Mouse (Mus musculus) left cerebral cortex, postnatal 25 days (tissue): ENCODE results near the gene Aldh3b3. TPM values are rescaled to one million over a fixed set of nuclear protein-coding genes. Genes with fewer than 3 reads are reported as not detected.
"Not testable (repeated sequence)": the region's sequence is repeated elsewhere in the genome, so short reads cannot be mapped to it uniquely, and the experiment has no call there.

Experiments
- DNase-seq, 2 experiments: peaks; one replicate each; pipeline ENCODE4 v3.0.0; 2022; ENCODE audit warnings: low spot score in 2 of 2, mixed read lengths in 1 of 2
- intact Hi-C: fragments of 180-260 bp; cut with DNase I; formaldehyde crosslinking; loops from one replicate; pipeline ENCODE4 v1.15.1; 2025
- total RNA-seq, 2 experiments: library from RNA; stranded (reverse); gene quantifications; 2 replicates each; pipeline ENCODE4 v1.2.3; 2021

Gene Aldh3b3
- total RNA-seq, 2 experiments from 2014 or later: 0.11 TPM; not detected in 1

GRCm38 (mm10) chr19:3964030-3964429, 5.6 kb downstream of the Aldh3b3 start:
- no peak for DNase-seq
- intact Hi-C loops: no loop called here

- intact Hi-C loops: no loop called here
Observed at GRCm38 (mm10) chr19:3966330-3967075, 8.1 kb downstream of the Aldh3b3 start.

GRCm38 (mm10) chr19:3967258-3967657, 8.8 kb downstream of the Aldh3b3 start:
- intact Hi-C loops: no loop called here
- DNase-seq: no peak

More at GRCm38 (mm10) chr19:3966330-3967075, 8.1 kb downstream of the Aldh3b3 start:
- peak in 1 of 2 experiments; percentile 49 for DNase-seq

- no peak for DNase-seq
- intact Hi-C loops: no loop called here
Observed at GRCm38 (mm10) chr19:3972229-3972628, 13.8 kb downstream of the Aldh3b3 start, which contains the start of gene Aldh3b2. Gene Aldh3b2, plus strand, starts transcription at chr19:3972328.

GRCm38 (mm10) chr19:3974608-3975007, 16.2 kb downstream of the Aldh3b3 start:
- intact Hi-C loops, DNase-seq: not testable (repeated sequence)

GRCm38 (mm10) chr19:3975866-3976265, 17.4 kb downstream of the Aldh3b3 start:
- intact Hi-C loops: no loop called here
- DNase-seq: no peak

GRCm38 (mm10) chr19:3980309-3980708, 21.9 kb downstream of the Aldh3b3 start:
- intact Hi-C loops: loop anchor here (1.0 kb wide), 1 partner anchor 34 kb away; no protein-coding TSS in a partner anchor
- peak; percentile 80 to 87 for DNase-seq

GRCm38 (mm10) chr19:3980917-3981316, 22.5 kb downstream of the Aldh3b3 start:
- intact Hi-C loops: loop anchor here (1.0 kb wide), 1 partner anchor 35 kb away; no protein-coding TSS in a partner anchor
- DNase-seq: no peak

- intact Hi-C loops: no loop called here
- no peak for DNase-seq
Observed at GRCm38 (mm10) chr19:3983527-3984200, 25.2 kb downstream of the Aldh3b3 start.

- intact Hi-C loops: no loop called here
Observed at GRCm38 (mm10) chr19:3985261-3985681, 26.8 kb downstream of the Aldh3b3 start.

GRCm38 (mm10) chr19:3986334-3986733, 27.9 kb downstream of the Aldh3b3 start, which contains the start of gene Acy3:
Gene Acy3, plus strand, starts transcription at chr19:3986570.
- intact Hi-C loops: no loop called here
- DNase-seq: peak; percentile 45 to 61

More at GRCm38 (mm10) chr19:3985261-3985681, 26.8 kb downstream of the Aldh3b3 start:
- DNase-seq: no peak

- no peak for DNase-seq
- intact Hi-C loops: no loop called here
Observed at GRCm38 (mm10) chr19:3988066-3988465, 29.6 kb downstream of the Aldh3b3 start.

GRCm38 (mm10) chr19:3988750-3989149, 30.3 kb downstream of the Aldh3b3 start:
- DNase-seq: no peak
- intact Hi-C loops: no loop called here

GRCm38 (mm10) chr19:3990804-3991203, 32.4 kb downstream of the Aldh3b3 start:
- intact Hi-C loops: no loop called here
- DNase-seq: no peak

GRCm38 (mm10) chr19:3991562-3991961, 33.1 kb downstream of the Aldh3b3 start:
- no peak for DNase-seq
- intact Hi-C loops: no loop called here

- no peak for DNase-seq
- intact Hi-C loops: no loop called here
Observed at GRCm38 (mm10) chr19:3991966-3992365, 33.5 kb downstream of the Aldh3b3 start.

- intact Hi-C loops: no loop called here
- no peak for DNase-seq
Observed at GRCm38 (mm10) chr19:3992416-3992815, 34.0 kb downstream of the Aldh3b3 start, which contains the start of gene Tbx10. Gene Tbx10, plus strand, starts transcription at chr19:3992752.

GRCm38 (mm10) chr19:3994932-3995331, 36.5 kb downstream of the Aldh3b3 start:
- intact Hi-C loops: no loop called here
- no peak for DNase-seq

GRCm38 (mm10) chr19:3995505-3995904, 37.1 kb downstream of the Aldh3b3 start:
- DNase-seq: no peak
- intact Hi-C loops: no loop called here

GRCm38 (mm10) chr19:3996106-3996505, 37.7 kb downstream of the Aldh3b3 start:
- DNase-seq: no peak
- intact Hi-C loops: no loop called here

GRCm38 (mm10) chr19:3996747-3997146, 38.3 kb downstream of the Aldh3b3 start:
- intact Hi-C loops: no loop called here
- no peak for DNase-seq
